Mouse (Mus musculus) fat pad, adult 2 months (tissue): Measurements from ENCODE around the gene Nosip.
"Not testable (repeated sequence)": the region's sequence is repeated elsewhere in the genome, so short reads cannot be mapped to it uniquely, and the experiment has no call there.

ENCODE experiments used
- DNase-seq: peaks from one replicate; pipeline ENCODE4 v3.0.0-alpha.2; 2011; ENCODE audit warnings: low read depth, low spot score; ENCODE audit errors: extremely low read depth

Nosip gene

GRCm38 (mm10) chr7:45110089-45110488 lies 47.9 kb downstream of the Nosip start:
- DNase-seq = not testable (repeated sequence)

DNA sequence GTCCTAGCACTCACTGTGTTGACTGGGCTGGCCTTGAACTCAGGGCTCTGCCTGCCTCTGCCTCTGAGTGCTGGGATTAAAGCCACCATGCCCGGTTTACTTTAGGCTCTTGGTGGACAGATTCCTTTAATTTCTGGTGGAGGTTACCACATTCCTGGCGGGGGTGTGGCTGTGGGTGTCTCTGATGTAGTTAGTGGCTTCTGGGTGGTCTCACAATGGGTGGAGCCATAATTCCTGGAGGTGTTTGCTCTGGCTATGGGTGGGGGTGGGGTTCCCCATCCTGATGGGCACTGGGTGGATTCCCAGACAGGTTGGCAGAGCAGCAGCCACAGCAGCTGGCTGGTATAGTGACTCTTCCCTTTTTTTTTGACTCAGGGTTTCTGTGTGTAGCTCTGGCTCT lies 49.7 kb downstream of the Nosip start:
- DNase-seq = no peak

DNA sequence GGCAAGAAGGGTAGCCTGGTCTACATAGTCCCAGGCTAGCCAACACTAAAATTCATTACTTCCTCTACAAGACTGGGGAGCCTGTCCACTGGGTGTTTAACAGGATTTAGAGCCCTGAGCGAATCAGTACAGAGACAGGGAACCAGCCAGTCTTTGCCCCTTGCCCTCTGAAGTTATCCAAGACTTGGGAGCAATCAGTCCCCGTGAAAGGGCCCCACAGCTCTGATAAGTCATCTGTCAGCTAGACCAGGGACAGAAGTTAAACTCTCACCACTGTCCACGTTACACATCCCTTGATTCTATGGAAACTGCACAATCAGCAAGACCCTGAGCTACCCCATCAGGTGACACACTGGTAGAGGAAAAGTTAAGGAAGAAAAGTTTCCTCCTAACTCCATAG lies 50.3 kb downstream of the Nosip start:
- no peak for DNase-seq

DNA sequence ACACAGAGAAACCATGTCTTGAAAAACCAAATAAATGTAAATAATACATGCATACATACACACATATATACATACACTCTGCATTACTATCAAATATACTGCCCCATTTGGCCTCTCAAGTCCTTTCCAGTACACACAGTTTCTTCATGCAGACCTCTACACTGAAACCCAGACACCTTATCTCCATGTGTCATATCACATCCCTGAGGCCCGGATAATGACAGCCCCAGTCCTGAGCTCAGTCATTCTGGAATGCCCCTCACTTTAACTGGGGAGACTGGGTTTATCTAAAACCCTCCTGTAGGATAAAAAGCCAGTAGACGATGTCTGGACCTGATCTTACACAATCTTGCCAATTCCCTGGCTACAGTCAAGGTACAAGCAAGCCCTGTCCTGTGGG lies 51.2 kb downstream of the Nosip start:
- DNase-seq = no peak

DNA sequence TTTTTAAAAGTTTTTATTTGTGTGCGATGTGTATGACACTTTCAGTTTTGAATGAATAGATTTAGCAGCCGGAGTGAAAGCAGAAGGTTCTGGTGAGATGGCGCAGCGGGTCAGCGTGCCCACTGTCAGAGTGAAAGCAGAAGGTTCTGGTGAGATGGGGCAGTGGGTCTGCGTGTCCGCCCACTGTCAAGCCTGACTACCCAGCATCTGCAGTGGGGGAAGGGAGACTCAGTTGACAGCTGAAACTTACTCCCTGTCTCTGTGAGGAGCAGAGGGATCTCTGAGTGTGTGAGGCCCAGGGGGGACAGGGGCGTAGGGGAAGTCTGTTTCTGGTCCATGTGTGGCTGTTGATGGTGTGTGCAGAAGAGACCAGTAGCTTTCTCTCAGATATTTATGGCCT lies 55.3 kb downstream of the Nosip start:
- no peak for DNase-seq

DNA sequence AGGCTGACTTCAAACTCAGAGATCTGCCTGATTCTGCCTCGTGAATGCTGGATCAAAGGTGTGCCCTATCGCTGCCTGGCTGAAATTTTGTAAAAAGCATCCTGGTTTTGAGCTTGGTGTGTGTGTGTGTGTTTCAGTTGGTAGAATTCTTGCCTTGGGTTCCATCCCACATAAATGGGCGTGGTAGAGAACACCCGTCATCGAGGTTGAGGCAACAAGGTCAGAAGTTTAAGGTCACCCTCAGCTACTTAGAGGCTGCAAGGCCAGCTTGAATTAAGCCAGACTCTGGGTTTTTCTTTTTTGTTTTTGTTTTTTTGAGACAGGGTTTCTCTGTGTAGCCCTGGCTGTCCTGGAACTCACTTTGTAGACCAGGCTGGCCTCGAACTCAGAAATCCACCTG lies 56.1 kb downstream of the Nosip start:
- no peak for DNase-seq

DNA sequence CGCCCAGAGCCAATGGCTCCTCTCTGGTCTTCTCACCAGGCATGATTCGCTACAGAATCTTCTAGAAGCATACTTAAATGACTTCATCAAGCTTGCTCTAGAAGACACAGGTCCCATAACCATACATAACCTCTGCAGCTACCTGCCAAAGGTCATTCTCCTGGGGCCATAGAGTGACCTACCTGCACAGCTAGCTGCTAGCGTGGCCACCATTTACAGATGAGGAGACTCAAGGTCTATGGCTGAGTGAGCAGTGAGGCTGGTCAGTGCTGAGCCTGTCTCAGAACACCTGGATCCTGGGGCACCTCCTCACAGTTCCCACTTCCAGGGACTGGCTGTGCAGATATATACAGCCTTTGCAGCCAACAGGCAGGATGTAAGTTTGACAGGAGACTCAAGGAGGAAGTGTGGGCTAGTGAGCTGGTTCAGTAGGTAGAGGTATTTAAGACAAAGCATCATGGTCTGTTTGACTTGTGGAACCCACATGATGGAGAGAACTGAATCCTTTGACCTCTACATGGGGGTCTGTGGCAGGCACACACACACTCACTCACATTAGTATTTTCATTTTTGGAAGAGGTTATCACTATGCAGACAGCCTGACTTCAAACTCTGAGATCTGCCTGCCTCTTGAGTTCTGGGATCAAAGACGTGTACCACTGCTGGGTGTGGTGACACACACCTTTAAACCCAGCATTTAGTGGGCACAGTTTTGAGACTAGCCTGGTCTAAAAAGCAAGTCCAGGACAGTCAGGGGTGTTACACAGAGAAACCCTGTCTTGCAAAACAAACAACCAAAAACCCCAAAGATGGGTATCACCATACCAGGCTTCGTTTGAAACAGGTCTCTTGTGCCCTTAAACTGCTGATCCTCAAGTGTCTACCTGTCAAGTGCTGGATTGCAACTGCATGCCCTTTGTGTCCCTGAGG lies 57.8 kb downstream of the Nosip start:
- no peak for DNase-seq

- DNase-seq = no peak
These were observed 59.2 kb downstream of the Nosip start for GRCm38 (mm10) chr7:45121404-45121803.

DNA sequence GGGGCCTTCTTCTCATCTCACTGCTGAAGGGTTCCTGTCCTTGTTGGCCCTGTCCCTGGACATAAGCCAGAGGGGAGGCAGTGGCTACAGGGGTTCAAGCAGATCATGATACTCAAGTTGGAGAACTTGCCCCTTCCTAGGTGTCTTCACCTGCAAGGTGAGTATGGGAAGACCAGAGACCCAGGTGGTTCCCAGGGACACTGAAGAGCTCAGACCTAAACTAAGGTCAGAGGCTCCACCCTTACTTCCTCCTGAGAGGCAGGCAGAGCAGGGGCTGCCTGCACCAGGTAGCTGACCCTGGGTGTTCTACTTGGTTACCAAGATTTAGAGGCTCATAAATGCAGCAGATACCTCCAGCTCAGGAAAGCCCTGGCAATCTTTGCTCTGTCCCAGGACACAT lies 59.7 kb downstream of the Nosip start:
- no peak for DNase-seq

GRCm38 (mm10) chr7:45122561-45123185 lies 60.4 kb downstream of the Nosip start:
- DNase-seq = no peak

- DNase-seq = no peak
These were observed 60.9 kb downstream of the Nosip start for GRCm38 (mm10) chr7:45123186-45123570.

DNA sequence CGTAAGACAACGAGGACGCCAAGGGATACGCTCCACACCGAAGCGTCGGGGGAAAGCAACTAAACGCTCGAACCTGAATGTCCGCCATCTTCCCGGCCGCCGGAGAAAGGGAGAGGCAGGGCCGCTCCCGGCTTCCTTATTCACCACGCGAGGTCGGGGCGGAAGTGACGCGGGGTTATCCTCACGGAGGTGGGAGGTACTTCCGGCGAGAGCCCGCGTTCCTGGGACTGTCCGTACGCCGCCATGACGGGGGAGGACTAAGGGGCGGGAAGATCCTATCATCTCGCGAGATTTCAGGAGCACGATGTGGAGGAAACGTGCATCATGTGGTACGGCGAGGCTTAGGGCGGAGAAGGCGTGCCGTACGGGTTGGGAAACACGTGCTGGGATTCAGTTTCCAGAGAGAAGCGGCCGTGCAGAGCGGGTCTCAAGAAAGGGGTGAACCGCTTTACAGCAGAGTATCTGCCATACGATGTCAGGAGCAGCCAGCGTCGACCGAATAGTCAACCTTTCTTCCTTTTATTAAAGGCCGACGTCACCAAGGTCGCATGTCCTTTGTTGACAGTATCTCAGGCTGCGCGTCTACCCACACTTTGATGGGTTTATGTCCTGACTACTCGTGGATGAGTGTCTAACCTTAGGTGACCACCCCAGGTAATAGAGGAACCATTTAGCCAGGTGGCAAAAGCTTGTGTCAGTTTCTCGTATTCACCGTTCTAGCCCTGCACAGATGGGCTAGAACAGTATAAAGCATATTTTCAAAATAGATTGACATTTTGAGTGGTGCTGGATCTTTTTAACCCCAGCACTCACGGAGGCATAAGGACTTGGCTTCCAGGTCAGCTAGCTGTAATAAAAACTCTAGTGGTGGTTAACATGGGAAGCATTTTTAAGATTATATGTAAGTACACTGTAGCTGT lies 62.3 kb downstream of the Nosip start, which contains the start of gene Rps11:
Rps11 (minus strand) TSS at position 216 of the 920 bp plus-strand sequence.
- DNase-seq = peak; percentile 95

DNA sequence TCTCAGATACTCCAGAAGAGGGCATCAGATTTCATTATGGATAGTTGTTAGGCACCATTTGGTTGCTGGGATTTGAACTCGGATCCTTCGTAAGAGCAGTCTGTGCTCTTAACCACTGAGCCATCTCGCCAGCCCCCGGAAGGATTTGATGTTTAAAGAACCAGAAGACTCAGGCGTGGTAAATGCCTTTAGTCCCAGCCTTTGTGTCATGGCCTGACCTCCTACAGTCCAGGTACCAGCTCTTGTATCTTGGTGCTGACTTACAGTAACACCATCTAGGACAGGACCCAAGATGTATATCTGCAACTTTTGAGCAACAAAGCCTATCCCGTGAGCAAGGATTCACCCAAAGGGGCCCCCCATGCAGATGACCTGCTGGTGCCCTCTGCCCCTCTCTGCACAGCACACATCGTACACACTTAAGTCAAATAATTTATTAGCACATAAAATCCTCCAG lies 62.9 kb downstream of the Nosip start:
- DNase-seq = no peak

GRCm38 (mm10) chr7:45125649-45126048 lies 63.4 kb downstream of the Nosip start:
- not testable (repeated sequence) for DNase-seq

- no peak for DNase-seq
These were observed 64.1 kb downstream of the Nosip start for GRCm38 (mm10) chr7:45126147-45126843.

DNA sequence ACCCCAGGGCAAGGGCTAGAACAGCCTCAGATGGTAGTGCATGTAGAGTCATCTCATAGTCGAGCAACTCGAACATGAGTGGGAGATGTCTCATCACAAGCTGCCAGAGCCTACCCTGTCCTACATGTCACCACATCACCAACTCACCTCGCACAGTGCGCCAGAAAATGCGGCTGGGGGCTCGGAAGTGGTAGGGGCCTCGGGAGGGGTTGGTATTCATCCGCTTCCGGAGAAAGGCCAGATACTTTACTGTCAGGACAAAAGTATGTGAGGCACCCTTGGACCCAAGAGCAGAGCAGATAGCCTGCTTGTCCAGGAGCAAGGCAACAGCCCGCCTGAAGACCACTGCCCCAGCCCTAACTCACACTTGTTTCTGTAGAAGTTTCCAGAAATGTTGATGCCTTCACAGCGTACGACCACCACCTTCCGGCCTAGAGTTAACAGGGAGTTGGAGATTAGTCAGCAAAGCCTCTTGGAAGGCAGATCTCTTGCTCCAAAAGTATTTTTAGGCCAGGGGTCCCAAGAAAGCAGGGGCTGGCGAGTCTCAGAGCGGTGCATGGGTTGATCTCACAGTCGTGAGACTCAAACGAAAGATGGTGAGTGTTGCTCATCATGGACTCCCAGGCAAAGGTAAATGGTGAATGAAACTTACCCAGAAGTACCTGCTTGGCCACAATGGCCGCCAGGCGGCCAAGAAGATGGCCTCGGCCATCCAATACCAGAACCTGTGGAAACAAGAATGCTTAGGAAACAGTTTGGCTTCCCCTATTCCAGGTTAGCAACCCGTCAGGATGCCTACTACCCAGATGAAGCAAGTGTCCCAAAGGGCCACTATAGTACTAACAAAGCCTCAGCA lies 64.8 kb downstream of the Nosip start:
- no peak for DNase-seq
